Mouse (Mus musculus) testis, adult 2 months (tissue): ENCODE data around the gene Prrc2a. TPM values are rescaled to one million over a fixed set of nuclear protein-coding genes. Genes with fewer than 3 reads are reported as not detected.
A peak's percentile ranks its signal among the peaks of the same experiment; 100 is the strongest.

Experiments
- H3K27ac ChIP-seq: fragments of 200-500 bp; 2 replicates; pipeline ENCODE4 v1.5.1; 2012; ENCODE audit warnings: low read depth, low read length; ENCODE audit not compliant: control insufficient read depth, insufficient read depth
- H3K27me3 ChIP-seq: fragments of 200-500 bp; 2 replicates; pipeline ENCODE4 v1.6.1; 2012; ENCODE audit warnings: mild to moderate bottlenecking, low read length, moderate library complexity; ENCODE audit not compliant: control insufficient read depth, insufficient read depth
- H3K36me3 ChIP-seq: fragments of 200-500 bp; 2 replicates; pipeline ENCODE4 v1.6.1; 2012; ENCODE audit warnings: mild to moderate bottlenecking, low read length; ENCODE audit not compliant: control insufficient read depth, insufficient read depth
- H3K4me1 ChIP-seq: fragments of 200-500 bp; 2 replicates; pipeline ENCODE4 v1.6.1; 2012; ENCODE audit warnings: low read length; ENCODE audit not compliant: control insufficient read depth, insufficient read depth
- H3K4me3 ChIP-seq: fragments of 200-500 bp; 2 replicates; pipeline ENCODE4 v1.5.1; 2012; ENCODE audit warnings: low read depth, mild to moderate bottlenecking, low read length, moderate library complexity, mixed read lengths; ENCODE audit not compliant: control insufficient read depth
- CTCF ChIP-seq: fragments of 200-500 bp; IDR thresholded peaks from 2 replicates; pipeline ENCODE4 v1.5.1; 2012; ENCODE audit warnings: low read depth, mild to moderate bottlenecking, inconsistent platforms, low read length, moderate library complexity; ENCODE audit not compliant: control insufficient read depth, insufficient read depth, insufficient replicate concordance
- POLR2A ChIP-seq: fragments of 200-500 bp; IDR thresholded peaks from 2 replicates; pipeline ENCODE4 v1.6.1; 2012; ENCODE audit warnings: low read depth, mild to moderate bottlenecking, inconsistent platforms, low read length, moderate library complexity; ENCODE audit not compliant: control insufficient read depth
- polyA plus RNA-seq: library from polyadenylated mRNA; depleted of rRNA; stranded (reverse); fragments of >200 nt; gene quantifications from 2 replicates; pipeline ENCODE4 v1.2.3, GENCODE M21; 2012

The Prrc2a gene
- polyA plus RNA-seq, 1 experiment: 515 TPM

DNA sequence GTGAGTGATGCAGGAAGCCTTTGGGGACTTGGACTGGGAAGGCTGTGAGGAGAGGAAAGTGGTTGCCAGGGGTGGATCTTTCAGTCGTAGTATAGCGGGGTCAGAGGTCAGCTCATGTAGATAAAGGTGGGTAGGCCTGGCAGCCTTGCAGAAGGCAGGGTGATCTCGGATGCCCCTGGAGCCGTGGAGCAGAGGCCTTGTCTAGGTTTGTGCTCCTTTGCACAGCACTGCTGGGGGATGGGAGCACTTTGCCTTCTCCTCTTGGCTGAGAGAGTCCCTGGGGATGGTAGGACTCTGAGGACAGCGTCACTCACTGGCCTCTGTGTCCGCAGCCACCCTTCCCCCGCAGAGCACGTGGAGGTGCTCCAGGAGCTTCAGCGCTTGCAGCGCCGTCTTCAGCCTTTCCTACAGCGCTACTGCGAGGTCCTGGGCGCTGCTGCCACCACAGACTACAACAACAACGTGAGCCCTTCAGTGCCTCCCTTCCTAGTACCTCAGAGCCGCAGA is 24.2 kb downstream of the Prrc2a start:
- Histone ChIP-seq H3K4me1 (peaks cover 15% of the 10 kb centered on the region; the same call in 1 of the 2 replicates), H3K36me3 (peaks cover 14% of the 10 kb centered on the region), H3K27me3 (no peaks in the 10 kb centered on the region), H3K4me3 (no peak overlapping the region), H3K27ac (peak overlapping the region; percentile 26)
- TF ChIP-seq CTCF (no peak), POLR2A (no peak)

DNA sequence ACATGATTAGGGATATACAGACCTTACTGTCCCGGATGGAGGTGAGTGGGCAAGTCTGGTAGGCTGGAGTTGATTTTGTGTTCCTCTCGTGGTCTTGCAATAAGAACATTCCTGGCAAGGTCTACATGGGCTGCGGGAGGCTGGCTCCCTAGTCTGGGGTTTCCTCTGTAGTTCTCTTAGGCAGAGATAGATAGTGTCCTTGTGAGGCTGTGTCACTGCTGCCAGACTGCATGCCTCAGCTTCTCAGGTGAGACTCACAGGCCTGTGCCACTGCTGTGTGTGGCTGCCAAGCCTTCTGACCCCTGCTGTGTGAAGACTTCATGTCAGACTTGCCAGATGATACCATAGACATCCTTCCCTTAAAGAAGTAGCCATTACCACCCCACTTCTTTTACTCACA is 25.4 kb downstream of the Prrc2a start:
- no peak for TF ChIP-seq POLR2A
- no peak for TF ChIP-seq CTCF
- Histone ChIP-seq H3K27ac (peak overlapping the region; percentile 26; the same call in 1 of the 2 replicates), H3K36me3 (peaks cover 14% of the 10 kb centered on the region), H3K4me3 (no peak overlapping the region), H3K4me1 (peaks cover 15% of the 10 kb centered on the region; the same call in 1 of the 2 replicates), H3K27me3 (no peaks in the 10 kb centered on the region)

DNA sequence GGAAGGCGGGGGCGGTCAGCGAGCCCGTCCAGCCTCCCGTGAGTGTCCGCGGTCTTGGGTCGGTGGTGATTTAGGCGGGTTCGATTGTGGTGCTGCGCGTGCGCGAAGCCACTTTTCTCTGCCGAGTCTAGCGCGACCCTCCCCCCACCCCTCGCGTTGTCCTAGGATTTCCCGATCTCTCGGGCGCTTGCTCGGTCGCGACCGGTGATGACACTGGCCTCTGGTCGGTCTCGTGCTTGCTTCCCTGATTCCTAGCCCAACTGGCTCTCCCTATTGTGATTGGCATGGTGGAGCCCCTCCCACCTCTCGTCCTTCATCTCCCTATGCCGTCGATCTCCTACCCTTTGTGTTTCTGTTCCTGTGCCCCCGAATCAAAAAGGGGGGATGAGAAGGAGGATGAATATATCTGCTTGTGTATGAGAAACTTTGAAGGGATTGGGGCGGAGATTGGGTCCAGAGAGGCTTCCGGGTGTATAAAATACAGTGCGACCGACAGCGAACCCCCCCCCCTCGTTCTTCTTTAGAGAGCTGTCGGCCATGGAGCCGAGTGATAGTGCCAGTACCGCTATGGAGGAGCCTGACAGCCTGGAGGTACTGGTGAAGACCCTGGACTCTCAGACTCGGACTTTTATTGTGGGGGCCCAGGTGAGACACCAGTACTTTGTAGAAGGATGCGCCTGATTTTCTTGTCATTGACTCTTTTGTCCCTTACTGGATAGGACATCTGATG is 28.9 kb downstream of the Prrc2a start:
- H3K4me1 ChIP-seq: peaks cover 7% of the 10 kb centered on the region; the same call in 1 of the 2 replicates
- no peak for TF ChIP-seq CTCF
- TF ChIP-seq POLR2A: peak; percentile 28

DNA sequence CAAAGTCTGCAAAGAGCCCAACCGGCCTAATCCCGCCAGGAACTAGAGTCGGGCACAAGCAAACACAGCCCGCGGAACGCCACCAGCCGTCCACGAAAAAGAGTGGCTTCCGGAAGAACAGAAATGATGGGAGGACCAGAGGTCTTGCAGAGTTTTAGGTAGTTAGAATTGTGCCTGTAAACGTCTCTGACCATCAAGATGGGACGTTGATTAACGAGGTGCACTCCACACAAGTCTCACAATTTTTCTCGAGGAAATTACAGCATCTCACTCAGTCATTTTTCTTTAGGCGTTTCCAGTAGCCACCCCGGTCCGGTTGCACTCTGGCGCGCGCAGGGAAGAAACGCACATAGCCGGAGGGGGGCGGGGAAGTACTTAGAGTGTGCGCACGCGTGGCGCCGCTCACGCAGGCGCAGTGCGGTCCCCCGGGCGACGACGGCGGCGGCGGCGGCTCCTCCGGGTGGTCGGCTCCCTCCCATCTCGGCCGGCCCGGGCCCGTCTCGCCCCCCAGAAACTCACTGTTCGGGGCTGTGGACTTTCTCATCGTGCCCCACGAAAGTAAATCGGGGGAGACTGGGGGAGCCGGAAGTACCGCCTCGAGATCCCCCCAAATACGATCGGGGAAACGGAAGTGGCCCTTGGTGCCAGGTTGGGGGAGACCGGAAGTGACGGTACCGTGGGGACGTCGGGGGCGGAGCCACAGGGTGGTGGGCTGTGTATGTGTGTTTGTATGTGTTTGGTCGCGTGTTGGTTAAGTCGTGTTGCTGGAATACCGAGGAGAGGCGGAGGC is 29.7 kb downstream of the Prrc2a start, which contains the start of gene Bag6:
TSS of gene Bag6 (plus strand) at position 378 of the 790 bp plus-strand sequence.
- Histone ChIP-seq H3K36me3 (peaks cover 2% of the 10 kb centered on the region), H3K27ac (peak within 1 kb of the TSS; percentile 97), H3K4me1 (peaks cover 2% of the 10 kb centered on the region; the same call in 1 of the 2 replicates), H3K4me3 (peak within 1 kb of the TSS; percentile 98), H3K27me3 (no peaks in the 10 kb centered on the region)
- TF ChIP-seq POLR2A (peak; percentile 70), CTCF (no peak; the same call in 1 of the 2 replicates)

More for the DNA sequence above, 28.9 kb downstream of the Prrc2a start:
- no peaks in the 10 kb centered on the region for H3K27me3 ChIP-seq
- peak overlapping the region; percentile 97 for H3K27ac ChIP-seq
- H3K4me3 ChIP-seq: peak overlapping the region; percentile 98
- peaks cover 3% of the 10 kb centered on the region for H3K36me3 ChIP-seq

DNA sequence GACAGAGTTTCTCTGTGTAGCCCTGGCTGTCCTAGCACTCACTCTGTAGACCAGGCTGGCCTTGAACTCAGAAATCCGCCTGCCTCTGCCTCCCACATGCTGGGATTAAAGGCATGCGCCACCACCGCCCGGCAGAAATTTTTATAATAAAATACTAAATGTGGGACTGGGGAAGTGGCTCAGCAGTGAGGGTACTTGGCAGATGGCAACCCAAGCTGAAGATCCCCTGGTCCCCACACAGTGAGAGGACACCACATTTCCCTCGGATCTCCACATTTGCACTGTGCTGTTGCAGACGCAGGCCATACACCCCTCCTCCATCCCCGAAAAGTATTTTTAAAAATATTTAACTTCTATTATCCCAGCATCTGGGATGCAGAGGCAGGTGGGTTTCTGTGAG is 31.2 kb downstream of the Prrc2a start:
- peaks cover 2% of the 10 kb centered on the region for H3K36me3 ChIP-seq
- TF ChIP-seq POLR2A (no peak), CTCF (no peak)
- peaks cover 2% of the 10 kb centered on the region; the same call in 1 of the 2 replicates for H3K4me1 ChIP-seq
- H3K4me3 ChIP-seq: no peak overlapping the region
- H3K27ac ChIP-seq: no peak overlapping the region
- no peaks in the 10 kb centered on the region for H3K27me3 ChIP-seq

DNA sequence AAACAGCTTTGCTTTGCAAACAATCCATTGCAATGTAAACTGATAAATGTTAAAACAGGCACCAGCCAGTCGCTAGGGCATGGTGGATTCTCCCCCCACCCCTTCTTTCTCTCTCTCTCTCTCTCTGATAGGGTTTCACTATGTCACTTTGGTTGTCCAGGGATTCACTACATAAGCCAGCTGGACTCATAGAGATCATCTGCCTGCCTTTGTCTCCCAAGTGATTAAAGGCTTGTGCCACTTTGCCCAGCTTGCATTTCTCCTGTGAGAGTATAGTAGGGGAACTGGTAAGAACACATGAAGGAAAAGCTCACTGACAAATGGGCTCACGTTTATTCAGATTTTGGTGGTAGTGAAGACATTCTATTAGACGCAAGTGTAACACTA is 32.5 kb downstream of the Prrc2a start:
- H3K4me3 ChIP-seq: no peak overlapping the region
- TF ChIP-seq CTCF (no peak), POLR2A (no peak)
- H3K27me3 ChIP-seq: no peaks in the 10 kb centered on the region
- H3K27ac ChIP-seq: no peak overlapping the region
- H3K4me1 ChIP-seq: peaks cover 5% of the 10 kb centered on the region
- H3K36me3 ChIP-seq: peaks cover 2% of the 10 kb centered on the region
